Mouse (Mus musculus): ENCODE results near the gene Il5ra.

GRCm38 (mm10) chr6:106760473-106761218, 11.8 kb upstream of the Il5ra start:
- no peak for TF ChIP-seq CTCF (IDR thresholded peaks at IDR 0.05)
- TF ChIP-seq EP300 (IDR thresholded peaks at IDR 0.05): no peak
